Mouse (Mus musculus): Measurements from ENCODE around the gene Ddx49. TPM values are rescaled to one million over a fixed set of nuclear protein-coding genes. Genes with fewer than 3 reads are reported as not detected.

The Ddx49 gene
- polyA plus RNA-seq (2012; rRNA removed): 59.2 and 61.1 TPM in 2 replicates

DNA sequence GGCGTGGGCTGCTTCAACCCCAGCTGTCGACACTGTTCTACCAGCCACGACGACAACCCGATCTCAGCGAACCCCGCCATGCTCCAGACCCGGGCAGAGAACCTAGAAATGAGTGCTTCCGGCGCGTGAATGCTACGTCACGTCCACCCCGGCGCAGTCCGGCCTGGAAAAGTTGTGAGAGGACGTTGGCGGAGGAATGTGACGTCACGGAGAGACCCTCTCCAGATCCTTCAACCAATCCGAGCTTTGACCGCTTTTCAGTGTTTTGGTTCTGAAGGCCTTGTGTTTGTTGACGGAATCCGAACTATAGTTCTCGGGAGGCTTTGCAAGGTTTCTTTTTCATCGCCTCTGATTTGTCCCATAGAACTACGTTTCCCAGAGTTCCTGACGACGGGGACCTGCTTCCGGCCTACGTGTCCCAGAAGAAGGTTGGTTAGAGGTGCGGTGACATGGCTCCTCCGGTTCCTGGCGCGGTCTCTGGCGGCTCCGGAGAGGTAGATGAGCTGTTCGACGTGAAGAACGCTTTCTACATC is at the start of gene Ddx49, which contains the start of gene Cope:
Gene Ddx49 (minus strand): TSS at position 132 of the 533 bp plus-strand sequence.
Gene Cope (plus strand): TSS at position 161 of the 533 bp plus-strand sequence.

DNA sequence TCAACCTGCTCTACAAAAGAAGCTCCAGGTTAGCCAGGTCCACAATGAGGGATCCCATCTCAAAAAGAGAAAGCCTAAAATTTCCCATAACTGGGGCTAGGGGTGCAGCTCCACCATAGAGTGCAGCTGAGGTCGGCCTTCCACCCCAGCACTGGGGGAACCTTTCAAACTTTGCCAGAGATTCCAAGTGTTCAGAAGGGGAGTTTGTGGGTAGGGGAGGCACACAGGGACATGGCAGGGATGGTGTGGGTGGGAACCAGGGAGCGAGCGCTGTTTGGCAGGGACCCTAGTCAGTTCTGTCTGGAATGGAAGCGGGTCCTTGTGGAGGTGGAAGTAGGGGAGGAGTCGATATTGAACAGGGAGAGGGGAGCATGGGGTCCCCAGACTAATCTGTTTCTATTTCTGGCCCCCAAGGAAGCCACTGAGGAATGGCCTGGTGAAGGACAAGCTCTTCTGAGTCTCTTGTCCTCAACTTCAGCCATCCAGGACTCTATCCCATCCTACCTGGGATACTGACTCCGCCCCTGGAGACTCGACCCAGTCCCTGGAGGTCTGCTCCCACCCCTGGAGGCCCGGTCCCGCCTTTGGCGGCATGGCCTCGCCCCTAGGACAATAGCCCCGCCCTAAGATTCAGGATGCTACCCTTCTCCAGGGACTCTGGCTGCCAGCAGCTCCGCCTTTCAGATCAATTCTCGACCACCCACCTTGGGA is 27.0 kb upstream of the Ddx49 start, which contains the start of gene Gdf1:
Gene Gdf1 (plus strand): TSS at position 694 of the 711 bp plus-strand sequence.

DNA sequence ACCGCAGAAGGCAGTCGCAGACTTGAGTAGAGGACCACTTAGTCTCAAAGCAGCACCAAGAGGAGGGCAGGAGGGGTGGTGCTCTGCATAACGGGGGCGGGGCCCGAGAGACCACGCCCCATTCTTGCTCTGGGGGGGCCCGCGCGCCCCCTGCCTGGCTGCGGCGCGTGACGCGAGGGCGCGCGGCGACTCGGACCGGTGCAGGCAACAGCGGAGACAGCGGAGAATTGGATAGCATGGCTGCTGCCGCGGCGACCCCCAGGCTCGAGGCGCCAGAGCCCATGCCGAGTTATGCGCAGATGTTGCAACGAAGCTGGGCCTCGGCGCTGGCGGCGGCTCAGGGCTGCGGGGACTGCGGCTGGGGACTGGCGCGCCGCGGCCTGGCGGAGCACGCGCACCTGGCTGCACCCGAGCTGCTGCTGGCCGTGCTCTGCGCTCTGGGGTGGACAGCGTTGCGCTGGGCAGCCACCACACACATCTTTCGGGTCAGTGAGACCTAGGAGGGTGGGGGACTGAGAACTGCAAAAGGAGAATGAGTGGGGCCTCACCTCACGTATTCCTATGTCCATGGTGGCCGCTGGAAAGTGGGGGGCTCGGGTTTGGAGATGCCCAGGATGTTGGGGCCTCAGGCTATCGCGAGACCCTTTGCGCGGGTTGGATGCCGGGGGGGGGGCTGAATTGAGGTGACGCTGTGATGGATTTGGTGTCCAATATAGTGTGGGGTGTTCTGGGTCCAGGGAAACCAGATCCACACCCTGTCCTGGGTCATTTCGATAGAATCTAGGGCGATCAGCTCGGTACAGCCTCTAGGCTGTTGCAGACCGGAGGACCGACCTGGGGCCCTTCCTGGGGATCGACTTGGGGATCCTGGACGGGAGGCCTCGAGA is 13.6 kb upstream of the Ddx49 start, which contains the start of gene Cers1:
Gene Cers1 (plus strand): TSS at position 152 of the 887 bp plus-strand sequence.

DNA sequence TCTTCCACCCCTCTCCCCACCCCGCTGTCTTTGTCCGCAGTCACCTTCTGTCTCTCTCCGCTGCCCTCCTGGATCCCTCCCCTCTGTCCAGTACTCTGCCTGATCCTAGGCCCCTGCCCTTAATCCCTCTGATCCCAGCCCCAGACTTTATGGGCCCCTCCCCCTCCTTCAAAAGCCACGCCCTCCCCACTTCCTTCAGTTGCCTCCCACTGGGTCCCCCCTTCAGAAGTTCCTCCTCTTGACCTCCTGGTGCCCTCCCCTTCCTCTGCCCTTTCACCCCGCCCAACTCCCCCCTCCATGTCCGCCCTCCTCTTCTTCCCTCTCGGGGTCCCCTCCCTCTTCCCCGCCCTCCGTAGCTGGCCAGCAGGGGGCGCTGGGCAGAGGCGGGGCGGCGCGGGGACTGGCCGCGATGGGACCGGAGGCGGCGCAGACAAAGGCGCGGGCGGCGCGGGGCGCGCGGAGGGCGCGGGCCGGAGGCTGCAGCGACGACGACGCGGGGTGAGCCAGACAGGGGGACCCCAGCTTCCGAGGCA is 19.6 kb downstream of the Ddx49 start, which contains the start of gene Homer3:
Gene Homer3 (plus strand): TSS at position 225 of the 533 bp plus-strand sequence.

Other genes starting within 250 kb of the Ddx49 start
- gene Tm6sf2, start 229.6 kb downstream of the Ddx49 start, polyA plus RNA-seq (2012; rRNA removed): 7.4 and 8.5 TPM in 2 replicates
- 0.36 and 0.43 TPM in 2 replicates for gene Hapln4, start 219.0 kb downstream of the Ddx49 start, polyA plus RNA-seq (2012; rRNA removed)
- 71.2 and 75.0 TPM in 2 replicates for gene Ncan, start 181.6 kb downstream of the Ddx49 start, polyA plus RNA-seq (2012; rRNA removed)
- gene Nr2c2ap, start 171.2 kb downstream of the Ddx49 start, polyA plus RNA-seq (2012; rRNA removed): 22.3 and 23.8 TPM in 2 replicates
- 21.1 and 22.6 TPM in 2 replicates for gene Rfxank, start 163.3 kb downstream of the Ddx49 start, polyA plus RNA-seq (2012; rRNA removed)
- gene Borcs8, start 163.0 kb downstream of the Ddx49 start, polyA plus RNA-seq (2012; rRNA removed): 99.4 and 109 TPM in 2 replicates
- gene Mef2b, start 162.8 kb downstream of the Ddx49 start, polyA plus RNA-seq (2012; rRNA removed): 0.38 and 0.41 TPM in 2 replicates
- 91.8 and 98.7 TPM in 2 replicates for gene Tmem161a, start 130.1 kb downstream of the Ddx49 start, polyA plus RNA-seq (2012; rRNA removed)
- 23.3 and 27.3 TPM in 2 replicates for gene Slc25a42, start 90.2 kb downstream of the Ddx49 start, polyA plus RNA-seq (2012; rRNA removed)
- gene Sugp2, start 68.3 kb downstream of the Ddx49 start, polyA plus RNA-seq (2012; rRNA removed): 144 and 152 TPM in 2 replicates
- gene Armc6, start 68.0 kb downstream of the Ddx49 start, polyA plus RNA-seq (2012; rRNA removed): 81.8 and 84.9 TPM in 2 replicates
- 74.1 and 85.3 TPM in 2 replicates for gene Homer3, start 19.7 kb downstream of the Ddx49 start, polyA plus RNA-seq (2012; rRNA removed)
- gene Cope, start within 50 bp of the Ddx49 start, polyA plus RNA-seq (2012; rRNA removed): 281 and 299 TPM in 2 replicates
- gene Cers1, start 13.3 kb upstream of the Ddx49 start, polyA plus RNA-seq (2012; rRNA removed): 27.7 and 27.9 TPM in 2 replicates
- 13.2 and 14.1 TPM in 2 replicates for gene Gdf1, start 27.3 kb upstream of the Ddx49 start, polyA plus RNA-seq (2012; rRNA removed)
- 26.8 and 30.5 TPM in 2 replicates for gene Upf1, start 50.8 kb upstream of the Ddx49 start, polyA plus RNA-seq (2012; rRNA removed)
- 0.23 and 14.2 TPM in 2 replicates for gene Comp, start 71.1 kb upstream of the Ddx49 start, polyA plus RNA-seq (2012; rRNA removed)
- gene Crtc1, start 137.1 kb upstream of the Ddx49 start, polyA plus RNA-seq (2012; rRNA removed): 46.5 and 52.0 TPM in 2 replicates
- gene Klhl26, start 174.5 kb upstream of the Ddx49 start, polyA plus RNA-seq (2012; rRNA removed): 37.6 and 39.6 TPM in 2 replicates
- 47.6 and 47.7 TPM in 2 replicates for gene Tmem59l, start 184.9 kb upstream of the Ddx49 start, polyA plus RNA-seq (2012; rRNA removed)
- gene Crlf1, start 190.7 kb upstream of the Ddx49 start, polyA plus RNA-seq (2012; rRNA removed): 1.8 and 6.7 TPM in 2 replicates
- 177 and 179 TPM in 2 replicates for gene Rex1bd, start 204.3 kb upstream of the Ddx49 start, polyA plus RNA-seq (2012; rRNA removed)
- 1,708 and 2,002 TPM in 2 replicates for gene Uba52, start 208.3 kb upstream of the Ddx49 start, polyA plus RNA-seq (2012; rRNA removed)
- 446 and 466 TPM in 2 replicates for gene Fkbp8, start 225.2 kb upstream of the Ddx49 start, polyA plus RNA-seq (2012; rRNA removed)
- gene Kxd1, start 225.5 kb upstream of the Ddx49 start, polyA plus RNA-seq (2012; rRNA removed): 42.2 and 43.7 TPM in 2 replicates
- gene Ell, start 237.0 kb upstream of the Ddx49 start, polyA plus RNA-seq (2012; rRNA removed): 29.2 and 29.7 TPM in 2 replicates